Mouse (Mus musculus) adrenal gland, adult 2 months (tissue): ENCODE measurements around the gene Pld1. TPM values are rescaled to one million over a fixed set of nuclear protein-coding genes. Genes with fewer than 3 reads are reported as not detected.

Source experiments
- DNase-seq: peaks from one replicate; pipeline ENCODE4 v3.0.0; 2021
- long read RNA-seq: library from polyadenylated mRNA; stranded (forward); transcript quantifications from one replicate; pipeline ENCODE4 v2.0.0, GENCODE M21; 2021
- polyA plus RNA-seq: library from polyadenylated mRNA; depleted of rRNA; stranded (reverse); fragments of >200 nt; gene quantifications from 2 replicates; pipeline ENCODE4 v1.2.3, GENCODE M21; 2012; rRNA removed
- total RNA-seq, 2 experiments: library from RNA; stranded (reverse); gene quantifications; 2 replicates each; pipeline ENCODE4 v1.2.3; 2021

Gene Pld1
- total RNA-seq (1 to 10 TPM; 5.8 to 6.7 TPM), polyA plus RNA-seq (0.51 and 0.68 TPM in 2 replicates)
- long read RNA-seq, full-length matches to known transcripts: 1 of 1 reads
- long read RNA-seq, partial matches to known transcripts: 0 of 1 reads
- long read RNA-seq, other reads (novel, unspliced or antisense): 0 of 1 reads

- DNase-seq: peak; percentile 83
Observed at GRCm38 (mm10) chr3:27938381-27939323, at the start of gene Pld1. Gene Pld1 (plus strand): TSS chr3:27938695.

GRCm38 (mm10) chr3:27896318-27896892 lies 42.1 kb upstream of the Pld1 start, which contains the start of gene Tmem212:
Gene Tmem212 (minus strand): TSS chr3:27896368.
- no peak for DNase-seq

GRCm38 (mm10) chr3:27898178-27898577 lies 40.3 kb upstream of the Pld1 start:
- no peak for DNase-seq

- DNase-seq: no peak
Observed at GRCm38 (mm10) chr3:27899012-27899726, 39.3 kb upstream of the Pld1 start.

- DNase-seq: no peak
Observed at GRCm38 (mm10) chr3:27901846-27902245, 36.6 kb upstream of the Pld1 start.

GRCm38 (mm10) chr3:27904659-27905330 lies 33.7 kb upstream of the Pld1 start:
- DNase-seq: no peak

GRCm38 (mm10) chr3:27906647-27907209 lies 31.8 kb upstream of the Pld1 start:
- no peak for DNase-seq

GRCm38 (mm10) chr3:27907301-27907700 lies 31.2 kb upstream of the Pld1 start:
- no peak for DNase-seq

GRCm38 (mm10) chr3:27908316-27908715 lies 30.2 kb upstream of the Pld1 start:
- DNase-seq: no peak

- no peak for DNase-seq
Observed at GRCm38 (mm10) chr3:27909016-27909415, 29.5 kb upstream of the Pld1 start.

GRCm38 (mm10) chr3:27918656-27919436 lies 19.6 kb upstream of the Pld1 start:
- DNase-seq: no peak

GRCm38 (mm10) chr3:27921268-27922020 lies 17.1 kb upstream of the Pld1 start:
- no peak for DNase-seq

- DNase-seq: no peak
Observed at GRCm38 (mm10) chr3:27924037-27924436, 14.5 kb upstream of the Pld1 start.

GRCm38 (mm10) chr3:27929219-27929618 lies 9.3 kb upstream of the Pld1 start:
- DNase-seq: no peak

- DNase-seq: no peak
Observed at GRCm38 (mm10) chr3:27932391-27932790, 6.1 kb upstream of the Pld1 start.

GRCm38 (mm10) chr3:27935644-27936043 lies 2.9 kb upstream of the Pld1 start:
- no peak for DNase-seq

- DNase-seq: no peak
Observed at GRCm38 (mm10) chr3:27936731-27937130, 1.8 kb upstream of the Pld1 start.

- DNase-seq: no peak
Observed at GRCm38 (mm10) chr3:27937144-27938110, 1.1 kb upstream of the Pld1 start.

GRCm38 (mm10) chr3:27941634-27942033 lies 3.1 kb downstream of the Pld1 start:
- no peak for DNase-seq
